Mouse (Mus musculus) embryonic fibroblast, embryonic 13.5 days (primary cell): ENCODE measurements around the gene Vezf1.

Source experiments
- CTCF ChIP-seq: IDR thresholded peaks from 2 replicates; pipeline ENCODE4 v1.5.1; 2011; ENCODE audit warnings: mild to moderate bottlenecking, control low read depth, low read length, moderate library complexity, borderline replicate concordance; ENCODE audit not compliant: insufficient read depth
- POLR2A ChIP-seq: IDR thresholded peaks from 2 replicates; pipeline ENCODE4 v1.6.1; 2011; ENCODE audit warnings: low read depth, mild to moderate bottlenecking, control low read depth, low read length, moderate library complexity

DNA sequence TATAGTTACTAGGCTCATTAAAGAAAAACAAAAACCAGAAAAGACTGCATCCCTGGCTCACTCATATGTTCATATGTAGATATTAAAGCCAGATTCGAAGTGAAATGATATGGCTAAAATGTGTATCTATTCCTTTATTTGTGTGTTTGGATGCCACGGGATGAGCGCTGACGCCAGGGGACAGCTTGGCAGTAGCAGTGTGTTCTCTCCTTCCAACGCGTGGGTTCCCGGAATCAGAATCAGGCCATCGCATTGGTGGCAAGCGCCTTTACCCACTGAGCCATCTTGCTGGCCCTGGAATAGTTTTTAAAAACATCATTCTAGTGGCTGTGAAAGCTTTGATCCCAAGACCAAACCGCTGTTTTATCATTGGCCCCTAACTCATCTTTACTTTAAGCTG is 61.9 kb downstream of the Vezf1 start:
- no peak for TF ChIP-seq CTCF
- TF ChIP-seq POLR2A = no peak
